Mouse (Mus musculus): ENCODE data around the gene Tubb2b. TPM values are rescaled to one million over a fixed set of nuclear protein-coding genes. Genes with fewer than 3 reads are reported as not detected.
A peak's percentile ranks its signal among the peaks of the same experiment; 100 is the strongest.

Tubb2b gene
- polyA plus RNA-seq, 1 experiment from 2014 or later: 25.2 TPM

- peak overlapping the region; percentile 33 for H3K4me3 ChIP-seq (ENCODE audit: low read depth, low read length)
- peak overlapping the region; percentile 57; the same call in 1 of the 2 replicates for H3K27ac ChIP-seq (ENCODE audit: low read depth, low read length)
- peaks cover 18% of the 10 kb centered on the region for H3K4me1 ChIP-seq (ENCODE audit: control insufficient read depth, insufficient read depth, low read length)
- H3K36me3 ChIP-seq (ENCODE audit: control insufficient read depth, insufficient read depth, low read length): no peaks in the 10 kb centered on the region
- WGBS (ENCODE audit: insufficient replicate concordance): 6% methylated on average over 23 of the region's 23 CpGs
- ATAC-seq (replicated peaks; ENCODE audit: insufficient number of reproducible peaks, low FRiP score, low TSS enrichment): peak; percentile 50; the same call in 1 of the 2 replicates
- peak overlapping the region; percentile 59 for H3K9ac ChIP-seq (ENCODE audit: low read depth, low read length)
- no peaks in the 10 kb centered on the region for H3K9me3 ChIP-seq (replicated peaks; ENCODE audit: control insufficient read depth, low read length)
- H3K4me2 ChIP-seq: peak overlapping the region; percentile 66
- no peaks in the 10 kb centered on the region for H3K27me3 ChIP-seq (ENCODE audit: control insufficient read depth, insufficient read depth, low read length)
Observed at GRCm38 (mm10) chr13:34148767-34149392, 18.6 kb upstream of the Tubb2b start.

DNA sequence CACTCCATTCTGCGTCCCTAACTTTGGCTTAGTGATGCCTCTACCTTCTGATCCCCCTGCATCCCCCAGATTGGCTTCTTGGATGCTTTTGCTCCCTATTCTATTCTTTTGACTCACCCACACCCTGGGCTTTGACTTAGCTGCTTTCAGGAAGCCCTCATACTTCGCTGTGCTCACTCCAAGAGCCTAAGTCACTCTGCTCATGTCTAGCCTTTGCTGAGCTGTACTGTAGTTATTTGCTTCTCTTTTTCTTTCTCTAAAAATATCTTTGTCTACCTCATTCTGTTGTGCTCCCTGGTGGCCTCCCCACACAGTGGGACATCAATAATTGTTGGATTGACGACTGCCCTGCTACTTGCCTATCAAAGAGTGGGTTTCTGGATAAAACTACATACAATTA is 17.9 kb upstream of the Tubb2b start:
- 71% methylated on average over 3 of the region's 3 CpGs for WGBS (ENCODE audit: insufficient replicate concordance)
- H3K36me3 ChIP-seq (ENCODE audit: control insufficient read depth, insufficient read depth, low read length): no peaks in the 10 kb centered on the region
- H3K27ac ChIP-seq (ENCODE audit: low read depth, low read length): no peak overlapping the region
- no peak overlapping the region for H3K4me2 ChIP-seq
- ATAC-seq (replicated peaks; ENCODE audit: insufficient number of reproducible peaks, low FRiP score, low TSS enrichment): no peak
- H3K27me3 ChIP-seq (ENCODE audit: control insufficient read depth, insufficient read depth, low read length): no peaks in the 10 kb centered on the region
- no peaks in the 10 kb centered on the region for H3K9me3 ChIP-seq (replicated peaks; ENCODE audit: control insufficient read depth, low read length)
- H3K4me3 ChIP-seq (ENCODE audit: low read depth, low read length): no peak overlapping the region
- peaks cover 16% of the 10 kb centered on the region for H3K4me1 ChIP-seq (ENCODE audit: control insufficient read depth, insufficient read depth, low read length)
- H3K9ac ChIP-seq (ENCODE audit: low read depth, low read length): no peak overlapping the region

DNA sequence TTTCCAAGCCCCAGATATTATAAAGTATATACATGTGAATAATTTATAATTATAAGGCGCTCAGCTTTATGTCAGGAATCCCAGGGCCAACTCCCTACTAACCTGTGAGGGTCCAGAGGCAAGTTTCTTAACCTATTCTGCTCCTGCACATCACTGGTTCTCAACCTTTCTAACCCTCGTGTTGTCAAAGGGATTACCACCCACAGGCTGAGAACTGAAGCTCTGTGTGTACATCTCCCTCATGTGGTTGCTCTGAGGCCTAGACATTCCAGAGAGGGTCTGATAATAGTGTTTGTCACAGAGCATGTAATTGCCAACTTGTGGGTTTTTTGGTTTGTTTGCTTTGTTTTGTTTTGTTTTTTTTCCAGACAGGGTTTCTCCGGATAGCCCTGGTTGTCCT is 16.6 kb upstream of the Tubb2b start:
- ATAC-seq (replicated peaks; ENCODE audit: insufficient number of reproducible peaks, low FRiP score, low TSS enrichment): no peak
- WGBS (ENCODE audit: insufficient replicate concordance): 64% methylated on average over 3 of the region's 3 CpGs

GRCm38 (mm10) chr13:34143389-34143788 is 13.1 kb upstream of the Tubb2b start:
- H3K9ac ChIP-seq (ENCODE audit: low read depth, low read length): no peak overlapping the region
- WGBS (ENCODE audit: insufficient replicate concordance): 63% methylated on average over 5 of the region's 5 CpGs
- no peak overlapping the region for H3K4me2 ChIP-seq
- H3K27me3 ChIP-seq (ENCODE audit: control insufficient read depth, insufficient read depth, low read length): no peaks in the 10 kb centered on the region
- peaks cover 5% of the 10 kb centered on the region for H3K4me1 ChIP-seq (ENCODE audit: control insufficient read depth, insufficient read depth, low read length)
- no peak for ATAC-seq (replicated peaks; ENCODE audit: insufficient number of reproducible peaks, low FRiP score, low TSS enrichment)
- H3K9me3 ChIP-seq (replicated peaks; ENCODE audit: control insufficient read depth, low read length): no peaks in the 10 kb centered on the region
- H3K27ac ChIP-seq (ENCODE audit: low read depth, low read length): no peak overlapping the region
- no peak overlapping the region for H3K4me3 ChIP-seq (ENCODE audit: low read depth, low read length)
- H3K36me3 ChIP-seq (ENCODE audit: control insufficient read depth, insufficient read depth, low read length): no peaks in the 10 kb centered on the region

More for the DNA sequence above, 16.6 kb upstream of the Tubb2b start:
- Histone ChIP-seq H3K9me3 (replicated peaks; ENCODE audit: control insufficient read depth, low read length) (no peaks in the 10 kb centered on the region), H3K36me3 (ENCODE audit: control insufficient read depth, insufficient read depth, low read length) (no peaks in the 10 kb centered on the region), H3K4me3 (ENCODE audit: low read depth, low read length) (no peak overlapping the region), H3K9ac (ENCODE audit: low read depth, low read length) (no peak overlapping the region), H3K27ac (ENCODE audit: low read depth, low read length) (no peak overlapping the region), H3K27me3 (ENCODE audit: control insufficient read depth, insufficient read depth, low read length) (no peaks in the 10 kb centered on the region), H3K4me2 (no peak overlapping the region), H3K4me1 (ENCODE audit: control insufficient read depth, insufficient read depth, low read length) (peaks cover 16% of the 10 kb centered on the region)

DNA sequence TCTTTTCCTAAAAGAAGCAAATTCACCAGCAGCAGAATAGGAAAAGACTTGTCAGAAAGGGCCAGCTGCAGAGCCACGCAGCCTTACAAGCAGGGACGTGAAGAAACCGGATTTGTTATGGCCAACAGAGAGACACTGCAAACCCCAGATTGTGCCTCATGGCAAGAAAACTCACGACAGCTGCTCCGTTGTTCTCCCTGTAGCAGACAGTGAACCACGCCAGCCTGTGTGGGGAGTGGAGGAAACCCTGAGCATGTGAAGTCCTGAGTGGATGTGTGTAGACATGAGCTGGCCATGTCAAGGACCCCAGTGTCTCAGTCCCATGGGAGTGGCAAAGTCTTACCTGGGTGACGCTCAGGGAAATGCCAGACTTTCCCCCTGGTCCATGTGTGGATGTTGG is 6.3 kb upstream of the Tubb2b start:
- no peaks in the 10 kb centered on the region for H3K36me3 ChIP-seq (ENCODE audit: control insufficient read depth, insufficient read depth, low read length)
- H3K9me3 ChIP-seq (replicated peaks; ENCODE audit: control insufficient read depth, low read length): no peaks in the 10 kb centered on the region
- 68% methylated on average over 7 of the region's 7 CpGs for WGBS (ENCODE audit: insufficient replicate concordance)
- H3K27me3 ChIP-seq (ENCODE audit: control insufficient read depth, insufficient read depth, low read length): no peaks in the 10 kb centered on the region; the same call in 1 of the 2 replicates
- peaks cover 10% of the 10 kb centered on the region; the same call in 1 of the 2 replicates for H3K4me1 ChIP-seq (ENCODE audit: control insufficient read depth, insufficient read depth, low read length)
- no peak overlapping the region for H3K4me2 ChIP-seq
- no peak overlapping the region for H3K27ac ChIP-seq (ENCODE audit: low read depth, low read length)
- 0 out of 2 replicates have a peak, but pooled peaks have one; percentile 42 for ATAC-seq (replicated peaks; ENCODE audit: insufficient number of reproducible peaks, low FRiP score, low TSS enrichment)
- no peak overlapping the region for H3K4me3 ChIP-seq (ENCODE audit: low read depth, low read length)
- no peak overlapping the region for H3K9ac ChIP-seq (ENCODE audit: low read depth, low read length)

DNA sequence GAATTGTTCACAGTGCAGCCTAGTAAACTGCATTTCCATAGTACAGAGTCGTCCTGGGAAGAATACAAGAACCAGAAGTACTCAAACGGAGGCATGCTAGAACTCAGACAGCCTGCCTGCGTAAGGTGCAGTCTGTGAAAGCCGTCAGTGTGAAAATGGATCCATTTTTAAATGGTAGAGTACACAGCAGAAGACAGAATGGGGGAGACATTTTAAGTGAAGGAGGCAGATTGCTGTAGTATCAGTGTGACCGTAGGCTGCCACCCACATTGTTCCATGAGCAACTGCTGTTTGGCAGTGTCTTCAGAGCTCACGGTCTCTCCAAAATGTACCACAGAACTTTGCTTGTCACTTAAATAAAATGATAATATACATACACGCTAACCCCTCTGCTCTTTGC is 4.0 kb upstream of the Tubb2b start:
- H3K9ac ChIP-seq (ENCODE audit: low read depth, low read length): no peak overlapping the region
- no peaks in the 10 kb centered on the region; the same call in 1 of the 2 replicates for H3K27me3 ChIP-seq (ENCODE audit: control insufficient read depth, insufficient read depth, low read length)
- no peaks in the 10 kb centered on the region for H3K9me3 ChIP-seq (replicated peaks; ENCODE audit: control insufficient read depth, low read length)
- WGBS (ENCODE audit: insufficient replicate concordance): 70% methylated on average over 7 of the region's 7 CpGs
- H3K4me3 ChIP-seq (ENCODE audit: low read depth, low read length): no peak overlapping the region
- peaks cover 17% of the 10 kb centered on the region; the same call in 1 of the 2 replicates for H3K4me1 ChIP-seq (ENCODE audit: control insufficient read depth, insufficient read depth, low read length)
- no peak overlapping the region for H3K27ac ChIP-seq (ENCODE audit: low read depth, low read length)
- no peak for ATAC-seq (replicated peaks; ENCODE audit: insufficient number of reproducible peaks, low FRiP score, low TSS enrichment)
- no peak overlapping the region for H3K4me2 ChIP-seq
- H3K36me3 ChIP-seq (ENCODE audit: control insufficient read depth, insufficient read depth, low read length): no peaks in the 10 kb centered on the region

DNA sequence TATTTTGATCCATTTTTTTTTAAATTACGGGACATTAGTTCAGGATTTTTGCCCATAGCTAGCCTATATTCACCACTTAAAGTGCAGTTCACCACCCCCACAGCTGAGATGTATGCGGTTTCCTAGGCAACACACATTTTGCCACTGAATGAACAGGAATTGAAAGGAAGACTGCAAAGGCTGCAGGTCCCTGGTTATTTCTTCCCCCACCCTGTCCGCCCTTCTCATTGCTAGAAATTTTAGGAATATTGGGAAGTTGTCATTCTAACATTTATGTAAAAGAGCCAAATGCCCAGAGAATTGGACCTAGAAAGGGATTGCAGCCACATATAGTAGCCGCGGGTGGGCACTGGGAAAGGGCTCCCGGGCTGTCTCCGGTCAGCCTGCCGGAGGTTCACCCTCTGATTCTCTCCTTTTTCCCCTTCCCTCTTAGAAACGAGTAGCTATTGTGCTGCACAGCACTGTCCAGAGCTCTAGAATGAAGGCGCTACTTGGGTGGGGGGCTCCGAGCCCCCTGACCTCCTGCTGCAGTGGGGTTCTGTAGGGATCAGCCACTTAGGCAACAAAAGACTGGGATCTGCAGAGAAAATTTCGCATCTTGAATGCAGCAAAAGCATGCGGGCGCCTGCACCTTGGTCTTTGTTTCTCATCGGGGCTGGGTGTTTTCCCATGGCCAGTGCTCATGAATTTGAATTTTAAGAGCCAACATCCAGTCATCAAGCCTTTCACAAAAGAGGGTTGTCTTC is 3.2 kb upstream of the Tubb2b start:
- Histone ChIP-seq H3K4me3 (ENCODE audit: low read depth, low read length) (peak overlapping the region; percentile 32), H3K9ac (ENCODE audit: low read depth, low read length) (0 out of 2 replicates have a peak overlapping the region, but pooled peaks have one; percentile 58), H3K36me3 (ENCODE audit: control insufficient read depth, insufficient read depth, low read length) (no peaks in the 10 kb centered on the region), H3K27ac (ENCODE audit: low read depth, low read length) (no peak overlapping the region), H3K4me1 (ENCODE audit: control insufficient read depth, insufficient read depth, low read length) (peaks cover 20% of the 10 kb centered on the region), H3K9me3 (replicated peaks; ENCODE audit: control insufficient read depth, low read length) (no peaks in the 10 kb centered on the region), H3K4me2 (peak overlapping the region; percentile 60), H3K27me3 (ENCODE audit: control insufficient read depth, insufficient read depth, low read length) (no peaks in the 10 kb centered on the region; the same call in 1 of the 2 replicates)
- ATAC-seq (replicated peaks; ENCODE audit: insufficient number of reproducible peaks, low FRiP score, low TSS enrichment): no peak
- WGBS (ENCODE audit: insufficient replicate concordance): 16% methylated on average over 15 of the region's 15 CpGs

GRCm38 (mm10) chr13:34132875-34133274 is 2.6 kb upstream of the Tubb2b start:
- Histone ChIP-seq H3K4me3 (ENCODE audit: low read depth, low read length) (peak overlapping the region; percentile 73; the same call in 1 of the 2 replicates), H3K36me3 (ENCODE audit: control insufficient read depth, insufficient read depth, low read length) (no peaks in the 10 kb centered on the region), H3K4me2 (peak overlapping the region; percentile 87), H3K27ac (ENCODE audit: low read depth, low read length) (no peak overlapping the region), H3K4me1 (ENCODE audit: control insufficient read depth, insufficient read depth, low read length) (peaks cover 20% of the 10 kb centered on the region), H3K9me3 (replicated peaks; ENCODE audit: control insufficient read depth, low read length) (no peaks in the 10 kb centered on the region), H3K27me3 (ENCODE audit: control insufficient read depth, insufficient read depth, low read length) (no peaks in the 10 kb centered on the region; the same call in 1 of the 2 replicates), H3K9ac (ENCODE audit: low read depth, low read length) (peak overlapping the region; percentile 77; the same call in 1 of the 2 replicates)
- WGBS (ENCODE audit: insufficient replicate concordance): 35% methylated on average over 6 of the region's 6 CpGs
- no peak for ATAC-seq (replicated peaks; ENCODE audit: insufficient number of reproducible peaks, low FRiP score, low TSS enrichment)
